Mouse (Mus musculus) E14TG2a.4 (cell line): ENCODE results near the gene Itgb3bp.

ENCODE experiments used
- CTCF ChIP-seq: conservative IDR thresholded peaks from 2 replicates; pipeline ENCODE4 v1.5.1; 2014; ENCODE audit warnings: low read length
- NANOG ChIP-seq: IDR thresholded peaks from 2 replicates; pipeline ENCODE4 v1.6.1; 2014; ENCODE audit warnings: borderline replicate concordance, low read length, mixed read lengths
- POU5F1 ChIP-seq: IDR thresholded peaks from 2 replicates; pipeline ENCODE4 v1.6.1; 2014; ENCODE audit warnings: low read length, borderline replicate concordance

DNA sequence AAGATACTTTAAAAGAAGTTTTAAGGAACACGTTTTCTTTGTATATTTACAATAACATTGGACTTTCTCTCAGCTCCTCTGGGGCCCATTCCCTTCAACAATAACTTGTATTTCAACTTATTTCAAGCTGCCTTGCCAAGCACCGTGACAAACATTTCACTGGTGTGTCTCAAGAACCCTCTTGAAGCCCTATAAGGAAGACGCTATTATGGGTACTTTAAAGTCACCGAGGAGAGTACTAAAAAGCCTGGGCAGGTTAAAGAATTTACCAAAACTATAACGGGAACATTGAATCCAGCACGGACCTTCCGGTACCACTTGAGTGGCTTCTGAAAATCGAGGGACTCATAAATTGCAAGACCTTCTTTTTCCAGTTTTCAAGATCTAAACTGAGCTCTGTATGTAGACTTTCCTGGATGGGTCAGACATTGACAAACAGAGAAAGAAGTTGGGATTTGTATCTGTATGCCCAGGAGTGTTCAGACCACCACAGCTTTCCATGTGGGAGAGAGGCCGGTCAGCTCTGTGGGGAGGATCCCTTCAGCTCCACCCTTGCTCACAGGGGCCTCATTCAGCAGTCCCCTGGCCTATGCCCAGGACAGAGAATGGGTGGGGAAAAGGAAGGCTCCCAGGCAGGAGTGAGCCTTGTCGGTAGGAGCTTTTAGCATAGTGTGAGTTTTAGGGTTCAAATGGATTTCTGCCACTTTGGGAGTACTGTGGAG is 1.1 kb upstream of the Itgb3bp start:
- TF ChIP-seq CTCF (no peak), NANOG (no peak), POU5F1 (no peak)
